Mouse (Mus musculus) C2C12 (cell line): ENCODE data around the gene Actl6a.

ENCODE experiments used
- CTCF ChIP-seq: IDR thresholded peaks from one replicate; pipeline ENCODE4 v1.5.1; 2011; ENCODE audit not compliant: control insufficient read depth, insufficient read depth, insufficient read length
- MYOD1 ChIP-seq: IDR thresholded peaks from one replicate; pipeline ENCODE4 v1.6.1; 2011; ENCODE audit warnings: low read depth; ENCODE audit not compliant: control insufficient read depth, insufficient read length
- MYOG ChIP-seq: IDR thresholded peaks from one replicate; pipeline ENCODE4 v1.6.1; 2011; ENCODE audit not compliant: control insufficient read depth, insufficient read length; ENCODE audit errors: extremely low read depth
- USF1 ChIP-seq: IDR thresholded peaks from one replicate; pipeline ENCODE4 v1.6.1; 2011; ENCODE audit warnings: low read depth, mild to moderate bottlenecking, control low read depth, moderate library complexity

- TF ChIP-seq CTCF (no peak), USF1 (no peak), MYOD1 (no peak), MYOG (no peak)
Observed at GRCm38 (mm10) chr3:32694211-32694610, 11.9 kb upstream of the Actl6a start.
